Mouse (Mus musculus) erythroblast, embryonic 14.5 days (primary cell): ENCODE measurements at regions not wholly inside any gene's neighbourhood (a gene's known extent, or its start where the extent isn't known, plus 50 kb on each side); places are given as distances from the start of the nearest gene placed in this dataset.

Experiments
- H3K27me3 ChIP-seq: 2 replicates; pipeline ENCODE4 v1.6.1; 2012; ENCODE audit warnings: inconsistent platforms; ENCODE audit not compliant: control insufficient read depth
- H3K36me3 ChIP-seq: 2 replicates; pipeline ENCODE4 v1.6.1; 2012; ENCODE audit warnings: mild to moderate bottlenecking, inconsistent platforms; ENCODE audit not compliant: control insufficient read depth
- H3K4me1 ChIP-seq: 2 replicates; pipeline ENCODE4 v1.6.1; 2012; ENCODE audit warnings: inconsistent platforms; ENCODE audit not compliant: control insufficient read depth
- H3K4me3 ChIP-seq: replicated peaks from 2 replicates; pipeline ENCODE3; 2012; ENCODE audit warnings: moderate library complexity, mild to moderate bottlenecking, inconsistent platforms
- H3K9me3 ChIP-seq: 2 replicates; pipeline ENCODE4 v1.6.1; 2012; ENCODE audit warnings: low read length, inconsistent platforms, mixed read lengths; ENCODE audit not compliant: control insufficient read depth
- GATA1 ChIP-seq: IDR thresholded peaks from 2 replicates; pipeline ENCODE4 v1.6.1; 2012; ENCODE audit warnings: low read length, inconsistent platforms, mixed read lengths
- TAL1 ChIP-seq: IDR thresholded peaks from 3 replicates; pipeline ENCODE4 v1.6.1; 2012; ENCODE audit warnings: low read length, inconsistent platforms, mixed read lengths

DNA sequence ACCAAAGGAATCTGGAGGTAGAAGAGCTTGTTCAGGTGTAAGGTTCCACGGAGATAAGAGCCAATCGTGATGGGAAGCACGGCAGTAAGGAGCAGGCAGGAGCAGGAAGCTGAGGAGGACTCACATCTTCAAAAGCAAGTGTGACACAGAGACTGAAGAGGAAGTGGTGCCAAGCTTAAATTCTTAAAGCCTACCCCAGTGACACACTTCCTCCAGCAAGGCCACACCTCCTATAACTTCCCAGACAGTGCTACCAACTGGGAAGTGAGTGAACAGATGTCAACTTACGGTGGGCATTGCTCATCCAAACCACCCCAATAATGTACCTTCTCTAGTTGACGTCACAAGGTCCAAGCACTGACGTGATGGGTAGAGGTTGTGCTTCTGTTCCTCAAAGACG is 133.0 kb downstream of the Cdh26 start:
- Histone ChIP-seq H3K4me1 (no peaks in the 10 kb centered on the region), H3K36me3 (no peaks in the 10 kb centered on the region), H3K4me3 (no peak overlapping the region), H3K27me3 (no peaks in the 10 kb centered on the region), H3K9me3 (no peaks in the 10 kb centered on the region)
- TF ChIP-seq GATA1 (no peak), TAL1 (no peak)

DNA sequence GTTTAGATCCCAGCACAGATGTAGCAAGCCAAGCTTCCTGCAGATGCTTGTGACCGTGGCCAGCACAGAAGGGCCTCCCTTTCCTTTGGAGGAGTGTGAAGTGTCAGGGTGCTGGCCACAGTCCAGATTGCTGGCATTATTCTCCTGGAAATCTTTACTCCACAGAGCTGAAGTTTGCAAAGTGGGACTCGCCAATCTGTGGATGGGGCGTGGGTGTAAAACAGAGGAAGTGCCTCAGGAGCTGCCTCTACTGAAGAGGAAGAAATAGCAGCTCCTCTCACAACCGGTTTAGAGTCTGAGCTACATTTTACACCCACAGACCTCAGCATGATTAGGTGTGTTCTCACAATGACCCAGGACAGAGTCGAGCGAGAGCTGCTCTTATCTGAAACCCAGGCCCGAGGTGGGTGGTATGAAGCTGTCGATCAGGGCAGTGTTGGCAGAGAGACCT is 135.1 kb downstream of the Cdh26 start:
- no peak overlapping the region for H3K4me3 ChIP-seq
- H3K36me3 ChIP-seq: no peaks in the 10 kb centered on the region
- TF ChIP-seq GATA1: no peak
- TF ChIP-seq TAL1: no peak
- H3K9me3 ChIP-seq: no peaks in the 10 kb centered on the region
- H3K4me1 ChIP-seq: no peaks in the 10 kb centered on the region
- no peaks in the 10 kb centered on the region for H3K27me3 ChIP-seq

DNA sequence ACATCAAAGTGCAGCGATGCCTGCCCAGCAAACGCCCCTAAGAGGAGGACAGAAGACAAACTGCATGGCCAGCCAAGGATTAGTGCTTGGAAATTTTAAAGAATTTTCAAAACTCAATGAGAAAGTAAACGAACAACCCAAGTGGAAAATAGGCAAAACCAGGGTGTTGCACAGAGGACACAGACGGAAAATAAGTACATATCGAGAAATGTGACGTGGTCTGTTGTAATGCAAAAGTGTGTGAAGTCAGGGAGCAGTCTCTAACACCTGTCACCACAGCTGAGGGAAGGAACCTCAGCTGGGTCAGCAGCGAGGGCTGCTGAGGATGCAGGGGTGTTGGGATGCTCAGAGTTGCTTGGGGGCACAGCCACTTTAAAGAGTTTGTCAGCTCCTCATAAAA is 137.2 kb downstream of the Cdh26 start:
- no peaks in the 10 kb centered on the region for H3K9me3 ChIP-seq
- H3K4me1 ChIP-seq: no peaks in the 10 kb centered on the region
- TF ChIP-seq TAL1: no peak
- no peak for TF ChIP-seq GATA1
- no peak overlapping the region for H3K4me3 ChIP-seq
- H3K36me3 ChIP-seq: no peaks in the 10 kb centered on the region
- H3K27me3 ChIP-seq: no peaks in the 10 kb centered on the region

DNA sequence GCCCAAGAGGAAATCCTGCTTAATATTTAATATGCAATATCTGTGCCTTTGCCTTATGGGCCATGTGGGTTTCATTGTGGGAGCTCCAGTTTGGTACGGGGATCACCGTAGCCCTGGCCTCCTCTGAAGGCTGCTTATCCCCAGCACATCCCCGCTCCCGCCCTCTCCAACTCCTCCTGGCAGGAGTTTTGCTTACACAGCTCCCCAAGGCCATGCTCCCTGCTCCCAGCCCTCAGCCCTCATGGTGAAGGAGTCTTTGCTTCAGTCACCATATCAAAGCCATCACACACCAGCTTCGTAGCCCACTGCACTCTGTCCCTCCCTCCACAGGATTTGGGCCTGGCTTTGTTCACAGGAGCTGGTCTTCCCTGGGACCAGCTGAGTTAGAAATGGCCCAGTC is 142.0 kb downstream of the Cdh26 start:
- Histone ChIP-seq H3K4me3 (no peak overlapping the region), H3K27me3 (no peaks in the 10 kb centered on the region), H3K36me3 (no peaks in the 10 kb centered on the region), H3K4me1 (no peaks in the 10 kb centered on the region), H3K9me3 (no peaks in the 10 kb centered on the region)
- TF ChIP-seq TAL1 (no peak), GATA1 (no peak)

DNA sequence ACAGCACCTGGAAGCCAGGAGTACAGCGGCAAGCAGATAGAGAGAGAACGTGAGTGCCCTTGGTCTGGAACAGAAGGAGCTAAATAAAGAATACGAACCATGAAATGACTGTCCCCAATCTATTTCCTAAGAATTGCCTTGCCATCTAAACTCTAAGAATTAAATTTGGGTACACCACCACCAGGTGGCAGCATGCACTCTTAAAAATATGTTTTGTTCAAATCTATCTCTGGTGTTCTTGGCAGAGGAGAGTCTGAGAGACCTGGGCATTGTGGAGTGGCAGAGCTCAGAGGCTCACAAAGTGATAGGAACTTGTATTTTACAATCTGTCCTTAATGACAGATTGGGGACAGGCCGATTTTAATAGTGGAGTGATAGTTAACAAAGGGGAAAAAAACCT is 144.5 kb downstream of the Cdh26 start:
- Histone ChIP-seq H3K36me3 (no peaks in the 10 kb centered on the region), H3K9me3 (no peaks in the 10 kb centered on the region), H3K27me3 (no peaks in the 10 kb centered on the region), H3K4me3 (no peak overlapping the region), H3K4me1 (no peaks in the 10 kb centered on the region)
- TF ChIP-seq TAL1 (no peak), GATA1 (no peak)

DNA sequence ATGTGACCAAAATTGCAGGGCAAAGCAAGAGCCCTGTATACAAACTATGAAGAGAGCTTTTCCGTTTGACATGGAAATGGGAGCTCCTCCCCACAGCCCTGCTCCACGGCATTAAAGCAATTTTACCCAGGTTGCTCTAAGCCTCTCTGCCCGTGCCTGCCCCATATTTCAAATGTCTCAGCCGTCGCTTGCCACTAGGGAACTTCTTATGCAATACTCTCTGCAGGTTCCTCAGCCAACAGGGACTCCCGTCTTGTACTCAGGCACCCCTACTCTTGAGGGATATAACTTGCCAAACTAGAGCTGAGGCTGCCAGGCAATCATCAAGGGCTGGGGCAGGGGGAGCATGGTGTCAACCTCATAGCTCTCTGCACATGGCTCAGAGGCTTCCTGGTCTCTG is 145.1 kb downstream of the Cdh26 start:
- Histone ChIP-seq H3K4me3 (no peak overlapping the region), H3K9me3 (no peaks in the 10 kb centered on the region), H3K36me3 (no peaks in the 10 kb centered on the region), H3K4me1 (no peaks in the 10 kb centered on the region), H3K27me3 (no peaks in the 10 kb centered on the region)
- no peak for TF ChIP-seq GATA1
- TF ChIP-seq TAL1: no peak

DNA sequence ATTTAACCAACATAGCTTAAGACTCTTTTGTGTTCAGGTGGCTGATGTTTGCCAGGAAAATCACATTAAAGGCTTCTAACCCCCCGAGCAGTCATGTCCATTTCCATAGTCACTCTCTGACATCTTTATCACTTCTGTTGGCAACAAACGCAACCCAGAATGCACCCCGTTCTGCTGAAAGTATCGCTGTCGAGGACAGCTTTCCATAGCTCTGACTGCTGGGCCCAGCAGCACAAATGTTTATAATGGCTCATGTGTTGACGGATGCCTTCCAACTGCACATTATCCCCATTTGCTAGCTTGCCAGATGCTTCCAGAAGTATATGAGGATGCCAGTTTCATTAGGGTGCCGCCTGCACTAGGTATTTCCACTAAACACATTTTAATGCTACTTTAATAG is 145.7 kb downstream of the Cdh26 start:
- H3K4me1 ChIP-seq: no peaks in the 10 kb centered on the region
- no peaks in the 10 kb centered on the region for H3K27me3 ChIP-seq
- H3K36me3 ChIP-seq: no peaks in the 10 kb centered on the region
- no peaks in the 10 kb centered on the region for H3K9me3 ChIP-seq
- no peak for TF ChIP-seq GATA1
- TF ChIP-seq TAL1: no peak
- no peak overlapping the region for H3K4me3 ChIP-seq

DNA sequence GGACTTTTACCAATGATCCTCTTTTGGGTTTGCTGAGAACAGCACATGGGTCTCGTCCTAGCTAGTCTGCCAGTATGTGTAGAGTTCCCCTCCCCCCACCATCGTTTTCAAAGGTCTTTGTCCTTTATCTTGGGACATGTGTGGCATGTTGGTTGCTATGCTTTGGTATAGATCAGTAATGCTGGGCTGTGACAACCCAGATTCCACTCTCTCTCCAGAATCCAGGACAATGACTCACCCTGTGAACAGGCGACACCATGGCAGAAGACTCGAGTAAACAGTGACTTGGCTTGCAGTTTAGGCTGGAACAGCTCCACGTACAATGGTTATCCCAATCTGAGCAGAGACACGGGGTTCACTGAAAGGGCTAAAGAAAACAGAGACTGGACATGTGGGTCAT is 149.2 kb downstream of the Cdh26 start:
- no peaks in the 10 kb centered on the region for H3K27me3 ChIP-seq
- H3K4me1 ChIP-seq: no peaks in the 10 kb centered on the region
- H3K36me3 ChIP-seq: no peaks in the 10 kb centered on the region
- H3K9me3 ChIP-seq: no peaks in the 10 kb centered on the region
- H3K4me3 ChIP-seq: no peak overlapping the region
- no peak for TF ChIP-seq TAL1
- no peak for TF ChIP-seq GATA1

DNA sequence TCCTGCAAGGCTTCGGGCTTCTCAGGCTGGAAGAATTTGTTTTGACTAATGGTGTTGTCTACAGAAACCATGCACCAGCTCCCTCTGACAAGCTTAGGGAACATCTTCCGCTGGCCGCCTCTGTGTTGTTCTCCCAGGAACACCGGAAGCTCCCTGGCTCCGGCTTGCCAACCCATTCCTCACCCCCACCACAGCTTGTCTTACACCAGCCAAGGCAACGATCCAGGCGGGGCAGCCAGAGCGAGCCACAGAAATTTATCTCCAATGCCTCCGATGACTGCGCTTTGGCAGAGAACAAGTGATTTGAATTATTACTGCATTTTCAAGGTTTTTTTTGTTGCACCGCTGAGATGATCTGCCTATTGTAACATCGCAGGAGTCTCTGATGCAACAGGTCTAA is 151.0 kb downstream of the Cdh26 start:
- no peak for TF ChIP-seq GATA1
- TF ChIP-seq TAL1: no peak
- no peak overlapping the region for H3K4me3 ChIP-seq
- H3K36me3 ChIP-seq: no peaks in the 10 kb centered on the region
- no peaks in the 10 kb centered on the region; the same call in 1 of the 2 replicates for H3K9me3 ChIP-seq
- H3K4me1 ChIP-seq: no peaks in the 10 kb centered on the region
- no peaks in the 10 kb centered on the region for H3K27me3 ChIP-seq

DNA sequence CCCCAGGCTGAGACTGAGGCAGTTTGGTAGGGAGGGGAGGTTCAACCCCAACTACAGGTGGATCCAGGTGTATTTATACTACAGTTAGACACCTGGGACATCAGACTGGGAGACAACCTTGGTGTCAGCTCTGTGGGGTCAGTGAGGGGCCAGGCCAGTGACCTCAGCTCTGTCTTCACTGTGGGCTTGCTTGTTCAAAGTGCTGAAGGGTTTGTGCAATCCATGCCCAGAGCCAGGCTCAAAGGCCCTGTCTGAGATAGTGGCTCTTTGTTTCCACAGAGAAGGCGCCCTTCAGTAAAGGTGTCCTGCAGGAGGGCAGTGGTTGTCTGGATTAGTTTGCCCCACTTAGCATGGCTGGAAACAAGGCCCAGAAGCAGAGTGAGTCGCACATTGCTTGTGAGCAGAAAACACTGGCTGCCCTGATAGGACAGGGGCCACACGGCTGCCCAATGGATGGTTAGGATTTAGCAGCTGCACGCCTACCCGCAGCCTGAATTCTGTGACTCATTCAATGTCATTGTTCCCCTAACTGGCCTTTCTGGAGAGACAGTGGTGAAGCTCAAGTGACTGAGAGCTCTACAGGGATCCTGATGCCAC is 154.7 kb downstream of the Cdh26 start:
- no peaks in the 10 kb centered on the region for H3K27me3 ChIP-seq
- no peaks in the 10 kb centered on the region for H3K4me1 ChIP-seq
- TF ChIP-seq GATA1: no peak
- H3K36me3 ChIP-seq: no peaks in the 10 kb centered on the region
- no peak overlapping the region for H3K4me3 ChIP-seq
- H3K9me3 ChIP-seq: no peaks in the 10 kb centered on the region; the same call in 1 of the 2 replicates
